17 mouse cellular contexts compared by ENCODE assay signal in the genomic region with DNA sequence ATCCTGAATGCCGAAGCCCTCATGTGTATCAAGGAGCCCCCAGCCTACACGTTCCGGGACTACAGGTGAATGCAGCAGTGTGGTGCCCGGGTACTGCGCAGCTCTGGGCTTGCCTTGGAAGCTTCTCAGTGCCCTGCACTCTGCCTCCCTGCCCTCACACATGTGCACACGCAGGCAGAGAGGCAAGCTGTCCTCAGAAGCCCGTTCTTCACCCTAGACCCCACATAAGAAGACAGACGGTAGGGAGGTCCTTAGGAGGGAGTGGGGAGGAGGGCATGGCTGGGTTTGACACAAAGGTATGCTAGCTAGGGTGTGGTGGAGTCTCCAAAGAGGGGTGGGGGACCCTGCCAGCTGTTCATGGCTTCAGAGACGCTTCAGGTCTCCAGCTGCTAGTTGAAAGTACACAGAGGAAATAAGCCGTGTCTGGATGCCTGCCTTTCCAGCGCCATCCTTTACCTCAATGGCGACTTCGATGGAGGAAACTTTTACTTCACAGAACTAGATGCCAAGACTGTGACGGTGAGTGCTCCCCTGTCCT. TPM values are rescaled to one million over a fixed set of nuclear protein-coding genes. Genes with fewer than 3 reads are reported as not detected.
DNase-seq lines count a peak whose midpoint lies in the region; ATAC-seq and TF ChIP-seq lines count a peak whose summit lies in the region.
"Had no signal": no experiment of that assay in that cellular context is flagged by ENCODE, and none has a peak within 500 bp of the region (broad histone marks: within the 10 kb centered on the region; RNA-seq: fewer than 3 reads in every experiment).

No protein-coding gene starts in this region.

- whole genome bisulfite sequencing in forebrain, embryonic 10.5 days: 86% methylated on average over 14 of the region's 14 CpGs
- WGBS in forebrain, embryonic 14.5 days: 75% methylated on average over 14 of the region's 14 CpGs
- 75% methylated on average over 14 of the region's 14 CpGs for WGBS in hindbrain, embryonic 13.5 days
- WGBS in hindbrain, embryonic 10.5 days: 77% methylated on average over 14 of the region's 14 CpGs
- WGBS in thymus, adult 2 months: 44% methylated on average over 14 of the region's 14 CpGs

- H3K4me2 ChIP-seq in forebrain, embryonic 14.5 days (ENCODE audit: low read length): no peak overlapping the region
- no peak overlapping the region for H3K4me2 ChIP-seq in hindbrain, embryonic 13.5 days
- H3K4me2 ChIP-seq: embryonic facial prominence, embryonic 12.5 days; hindbrain, embryonic 14.5 days; liver, embryonic 13.5 days had no signal

- no peak overlapping the region for H3K9ac ChIP-seq in forebrain, embryonic 14.5 days (ENCODE audit: low read length)
- H3K9ac ChIP-seq in hindbrain, embryonic 13.5 days: 0 out of 2 replicates have a peak overlapping the region, but pooled peaks have one; percentile 8
- H3K9ac ChIP-seq: embryonic facial prominence, embryonic 12.5 days; forebrain, postnatal 0 days; hindbrain, embryonic 14.5 days; liver, embryonic 13.5 days had no signal

- peaks cover 17% of the 10 kb centered on the region for H3K4me1 ChIP-seq in forebrain, embryonic 10.5 days
- H3K4me1 ChIP-seq in forebrain, embryonic 14.5 days (ENCODE audit: control insufficient read depth, insufficient read depth, low read length): no peaks in the 10 kb centered on the region
- H3K4me1 ChIP-seq in hindbrain, embryonic 13.5 days (replicated peaks): peaks cover 15% of the 10 kb centered on the region
- H3K4me1 ChIP-seq in hindbrain, embryonic 10.5 days (replicated peaks): peaks cover 20% of the 10 kb centered on the region
- peaks cover 17% of the 10 kb centered on the region for H3K4me1 ChIP-seq in thymus, adult 2 months (replicated peaks; ENCODE audit: control insufficient read depth, insufficient read depth, low read length)
- H3K4me1 ChIP-seq: embryonic facial prominence, embryonic 12.5 days had no signal

- TF ChIP-seq POLR2A in thymus, adult 2 months (IDR thresholded peaks at IDR 0.05; ENCODE audit: control insufficient read depth, extremely low read depth, insufficient read depth, low read length, poor library complexity): no peak

- peak overlapping the region; percentile 76 for H3K27ac ChIP-seq in forebrain, embryonic 10.5 days
- H3K27ac ChIP-seq in forebrain, embryonic 14.5 days (ENCODE audit: low read depth, low read length): no peak overlapping the region
- 0 out of 2 replicates have a peak overlapping the region, but pooled peaks have one; percentile 50 for H3K27ac ChIP-seq in hindbrain, embryonic 13.5 days
- no peak overlapping the region for H3K27ac ChIP-seq in hindbrain, embryonic 10.5 days
- 0 out of 2 replicates have a peak overlapping the region, but pooled peaks have one; percentile 0 for H3K27ac ChIP-seq in thymus, adult 2 months (ENCODE audit: control insufficient read depth, insufficient read depth, low read length)
- H3K27ac ChIP-seq: embryonic facial prominence, embryonic 12.5 days; hindbrain, embryonic 14.5 days; liver, embryonic 13.5 days had no signal

- no peak for TF ChIP-seq CTCF in thymus, adult 2 months (IDR thresholded peaks at IDR 0.05; ENCODE audit: borderline replicate concordance, control insufficient read depth, extremely low read depth, insufficient read depth, low read length, poor library complexity)

- no peaks in the 10 kb centered on the region for H3K27me3 ChIP-seq in forebrain, embryonic 10.5 days (ENCODE audit: poor library complexity, severe bottlenecking)
- no peaks in the 10 kb centered on the region for H3K27me3 ChIP-seq in forebrain, embryonic 14.5 days (replicated peaks; ENCODE audit: control insufficient read depth, insufficient read depth, low read length)
- H3K27me3 ChIP-seq in hindbrain, embryonic 13.5 days: no peaks in the 10 kb centered on the region
- no peaks in the 10 kb centered on the region for H3K27me3 ChIP-seq in hindbrain, embryonic 10.5 days (ENCODE audit: insufficient read depth, poor library complexity, severe bottlenecking)
- H3K27me3 ChIP-seq in thymus, adult 2 months (ENCODE audit: control insufficient read depth, insufficient read depth, low read length): no peaks in the 10 kb centered on the region
- H3K27me3 ChIP-seq: embryonic facial prominence, embryonic 12.5 days; liver, embryonic 13.5 days had no signal

- H3K36me3 ChIP-seq in forebrain, embryonic 10.5 days (replicated peaks): peaks cover 62% of the 10 kb centered on the region
- peaks cover 33% of the 10 kb centered on the region for H3K36me3 ChIP-seq in forebrain, embryonic 14.5 days (ENCODE audit: control insufficient read depth, insufficient read depth, low read length)
- H3K36me3 ChIP-seq in hindbrain, embryonic 13.5 days: peaks cover 70% of the 10 kb centered on the region
- H3K36me3 ChIP-seq in hindbrain, embryonic 10.5 days: peaks cover 63% of the 10 kb centered on the region
- no peaks in the 10 kb centered on the region for H3K36me3 ChIP-seq in thymus, adult 2 months (ENCODE audit: control insufficient read depth, insufficient read depth, low read length)

- no peak for DNase-seq in forebrain, embryonic 10.5 days (ENCODE audit: extremely low spot score, low spot score)
- no peak for DNase-seq in forebrain, embryonic 14.5 days (ENCODE audit: low spot score)
- no peak for DNase-seq in hindbrain, embryonic 10.5 days (ENCODE audit: low spot score)
- DNase-seq in thymus, adult 2 months: peak; percentile 28
- DNase-seq in thymus, postnatal 4 days: peak; percentile 55
- DNase-seq in adipocyte (ENCODE audit: low spot score): no peak
- DNase-seq: cerebellum, adult 11 months had no signal

- no peak for ATAC-seq in forebrain, embryonic 14.5 days
- ATAC-seq in hindbrain, embryonic 13.5 days (ENCODE audit: low FRiP score): no peak; the same call in 1 of the 2 replicates

- no peaks in the 10 kb centered on the region for H3K9me3 ChIP-seq in forebrain, embryonic 10.5 days
- H3K9me3 ChIP-seq in forebrain, embryonic 14.5 days (replicated peaks; ENCODE audit: control insufficient read depth, low read length): no peaks in the 10 kb centered on the region
- H3K9me3 ChIP-seq in hindbrain, embryonic 13.5 days: no peaks in the 10 kb centered on the region
- no peaks in the 10 kb centered on the region for H3K9me3 ChIP-seq in hindbrain, embryonic 10.5 days
- H3K9me3 ChIP-seq: embryonic facial prominence, embryonic 12.5 days; heart, embryonic 10.5 days; liver, embryonic 13.5 days had no signal

- H3K4me3 ChIP-seq in forebrain, embryonic 10.5 days: no peak overlapping the region
- no peak overlapping the region for H3K4me3 ChIP-seq in forebrain, embryonic 14.5 days (ENCODE audit: low read depth, low read length)
- no peak overlapping the region for H3K4me3 ChIP-seq in hindbrain, embryonic 13.5 days
- H3K4me3 ChIP-seq in hindbrain, embryonic 10.5 days: no peak overlapping the region
- H3K4me3 ChIP-seq in thymus, adult 2 months (ENCODE audit: control insufficient read depth, insufficient read depth, low read length): no peak overlapping the region
- H3K4me3 ChIP-seq: embryonic facial prominence, embryonic 12.5 days; erythroblast, embryonic 14.5 days; heart, embryonic 10.5 days; liver, embryonic 13.5 days had no signal

RNA-seq across cellular contexts. Expression of a gene that starts 8.5 kb away (rescaled TPM):
- polyA plus RNA-seq in forebrain, embryonic 10.5 days (2016; fragmentation: Nextera tagmentation; extraction: Ambion mirVana): 0.16 TPM in 1 of 2 replicates, not detected in the other
- 0.13 and 0.35 TPM in 2 replicates for polyA plus RNA-seq in forebrain, embryonic 14.5 days (2014; fragmentation: Nextera tagmentation; extraction: Ambion mirVana)
- polyA plus RNA-seq in hindbrain, embryonic 13.5 days (2015; fragmentation: Nextera tagmentation; extraction: Ambion mirVana): 0.76 and 1.3 TPM in 2 replicates
- polyA plus RNA-seq in hindbrain, embryonic 10.5 days (2016; fragmentation: Nextera tagmentation; extraction: Ambion mirVana): 0.34 TPM in 1 of 2 replicates, not detected in the other
- polyA plus RNA-seq in thymus, adult 2 months (2012; rRNA removed): 0.18 and 0.50 TPM in 2 replicates
- polyA plus RNA-seq: erythroblast, embryonic 14.5 days; heart, embryonic 10.5 days; inflammation-experienced regulatory T-cells, adult 6 months; liver, embryonic 13.5 days; stomach, embryonic 14.5 days had no signal

RNA-seq across cellular contexts. Expression of a gene that starts 14.0 kb away (rescaled TPM):
- polyA plus RNA-seq in forebrain, embryonic 10.5 days (2016; fragmentation: Nextera tagmentation; extraction: Ambion mirVana): 13.4 and 16.2 TPM in 2 replicates
- polyA plus RNA-seq in forebrain, embryonic 14.5 days (2014; fragmentation: Nextera tagmentation; extraction: Ambion mirVana): 8.0 and 9.5 TPM in 2 replicates
- polyA plus RNA-seq in hindbrain, embryonic 13.5 days (2015; fragmentation: Nextera tagmentation; extraction: Ambion mirVana): 12.2 and 13.2 TPM in 2 replicates
- 16.1 and 18.2 TPM in 2 replicates for polyA plus RNA-seq in hindbrain, embryonic 10.5 days (2016; fragmentation: Nextera tagmentation; extraction: Ambion mirVana)
- polyA plus RNA-seq in thymus, adult 2 months (2012; rRNA removed): 8.8 and 9.9 TPM in 2 replicates

RNA-seq across cellular contexts. Expression of a gene that starts 14.2 kb away (rescaled TPM):
- polyA plus RNA-seq in forebrain, embryonic 10.5 days (2016; fragmentation: Nextera tagmentation; extraction: Ambion mirVana): 32.7 and 41.6 TPM in 2 replicates
- 25.5 and 28.8 TPM in 2 replicates for polyA plus RNA-seq in forebrain, embryonic 14.5 days (2014; fragmentation: Nextera tagmentation; extraction: Ambion mirVana)
- polyA plus RNA-seq in hindbrain, embryonic 13.5 days (2015; fragmentation: Nextera tagmentation; extraction: Ambion mirVana): 32.5 and 33.4 TPM in 2 replicates
- polyA plus RNA-seq in hindbrain, embryonic 10.5 days (2016; fragmentation: Nextera tagmentation; extraction: Ambion mirVana): 42.0 and 43.5 TPM in 2 replicates
- 9.6 and 9.8 TPM in 2 replicates for polyA plus RNA-seq in thymus, adult 2 months (2012; rRNA removed)

RNA-seq across cellular contexts. Expression of a gene that starts 28.7 kb away (rescaled TPM):
- not detected in 2 replicates for polyA plus RNA-seq in forebrain, embryonic 10.5 days (2016; fragmentation: Nextera tagmentation; extraction: Ambion mirVana)
- polyA plus RNA-seq in forebrain, embryonic 14.5 days (2014; fragmentation: Nextera tagmentation; extraction: Ambion mirVana): 0.22 and 0.48 TPM in 2 replicates
- polyA plus RNA-seq in hindbrain, embryonic 13.5 days (2015; fragmentation: Nextera tagmentation; extraction: Ambion mirVana): 0.39 and 0.43 TPM in 2 replicates
- 0.25 TPM in 1 of 2 replicates, not detected in the other for polyA plus RNA-seq in hindbrain, embryonic 10.5 days (2016; fragmentation: Nextera tagmentation; extraction: Ambion mirVana)
- not detected in 2 replicates for polyA plus RNA-seq in thymus, adult 2 months (2012; rRNA removed)
- polyA plus RNA-seq: embryonic facial prominence, embryonic 12.5 days; erythroblast, embryonic 14.5 days; heart, embryonic 10.5 days; hindbrain, embryonic 14.5 days; inflammation-experienced regulatory T-cells, adult 6 months; kidney, embryonic 16.5 days; liver, embryonic 13.5 days; stomach, embryonic 14.5 days had no signal

RNA-seq across cellular contexts. Expression of a gene that starts 47.6 kb away (rescaled TPM):
- polyA plus RNA-seq in forebrain, embryonic 10.5 days (2016; fragmentation: Nextera tagmentation; extraction: Ambion mirVana): 929 and 1,023 TPM in 2 replicates
- polyA plus RNA-seq in forebrain, embryonic 14.5 days (2014; fragmentation: Nextera tagmentation; extraction: Ambion mirVana): 963 and 964 TPM in 2 replicates
- 817 and 857 TPM in 2 replicates for polyA plus RNA-seq in hindbrain, embryonic 13.5 days (2015; fragmentation: Nextera tagmentation; extraction: Ambion mirVana)
- 985 and 1,002 TPM in 2 replicates for polyA plus RNA-seq in hindbrain, embryonic 10.5 days (2016; fragmentation: Nextera tagmentation; extraction: Ambion mirVana)
- polyA plus RNA-seq in thymus, adult 2 months (2012; rRNA removed): 156 and 199 TPM in 2 replicates

Comparison
In these comparisons a context has a peak if more than half of its experiments do, and no peak if none do; other contexts are left out.
1. H3K27ac ChIP-seq: peak in forebrain, embryonic 10.5 days (single experiment), hindbrain, embryonic 13.5 days (single experiment) and thymus, adult 2 months (single experiment); none in forebrain, embryonic 14.5 days (single experiment) and hindbrain, embryonic 10.5 days (single experiment).
2. DNase-seq: peak in thymus, adult 2 months (single experiment) and thymus, postnatal 4 days (single experiment); none in forebrain, embryonic 10.5 days (single experiment), forebrain, embryonic 14.5 days (single experiment), hindbrain, embryonic 10.5 days (single experiment) and adipocyte (single experiment).